Mouse (Mus musculus) small intestine, adult 2 months (tissue): ENCODE measurements around the gene Lcn3. TPM values are rescaled to one million over a fixed set of nuclear protein-coding genes. Genes with fewer than 3 reads are reported as not detected.

Source experiments
- H3K27ac ChIP-seq: fragments of 200-500 bp; 2 replicates; pipeline ENCODE4 v1.5.1; 2012; ENCODE audit warnings: low read depth, low read length, control low read depth, inconsistent platforms; ENCODE audit not compliant: insufficient read depth
- H3K27me3 ChIP-seq: fragments of 200-500 bp; 2 replicates; pipeline ENCODE4 v1.6.1; 2012; ENCODE audit warnings: mild to moderate bottlenecking, moderate library complexity, low read length, inconsistent platforms; ENCODE audit not compliant: control insufficient read depth, insufficient read depth
- H3K36me3 ChIP-seq: fragments of 200-500 bp; 2 replicates; pipeline ENCODE4 v1.6.1; 2012; ENCODE audit warnings: mild to moderate bottlenecking, low read length, control low read depth, inconsistent platforms; ENCODE audit not compliant: control insufficient read depth, insufficient read depth
- H3K4me1 ChIP-seq: fragments of 200-500 bp; 2 replicates; pipeline ENCODE4 v1.6.1; 2012; ENCODE audit warnings: low read length, inconsistent platforms, mixed read lengths; ENCODE audit not compliant: control insufficient read depth, insufficient read depth, insufficient read length
- H3K4me3 ChIP-seq: fragments of 200-500 bp; 2 replicates; pipeline ENCODE4 v1.5.1; 2012; ENCODE audit warnings: low read depth, mild to moderate bottlenecking, control low read depth, inconsistent platforms, low read length, moderate library complexity
- CTCF ChIP-seq: fragments of 200-500 bp; IDR thresholded peaks from 2 replicates; pipeline ENCODE4 v1.5.1; 2012; ENCODE audit warnings: low read depth, mild to moderate bottlenecking, control low read depth, inconsistent platforms, low read length, moderate library complexity, mixed read lengths; ENCODE audit not compliant: insufficient replicate concordance, insufficient read length; ENCODE audit errors: extremely low read depth
- POLR2A ChIP-seq: fragments of 200-500 bp; IDR thresholded peaks from 2 replicates; pipeline ENCODE4 v1.6.1; 2012; ENCODE audit warnings: low read depth, mild to moderate bottlenecking, control low read depth, inconsistent platforms, low read length, moderate library complexity
- WGBS: fragments of 180-500 bp; shearing (Covaris S2); methylation state at CpG from one replicate; pipeline ENCODE4 v1.1.7; 2018; 5-methylcytosine and 5-hydroxymethylcytosine counted together
- polyA plus RNA-seq: library from polyadenylated mRNA; depleted of rRNA; stranded (reverse); fragments of >200 nt; gene quantifications from 2 replicates; pipeline ENCODE4 v1.2.3, GENCODE M21; 2012

Gene Lcn3
- polyA plus RNA-seq, 1 experiment, result not detected

- no peak overlapping the region for H3K4me3 ChIP-seq
- no peak overlapping the region for H3K27ac ChIP-seq
- H3K4me1 ChIP-seq, result no peaks in the 10 kb centered on the region
- H3K27me3 ChIP-seq, result no peaks in the 10 kb centered on the region
- H3K36me3 ChIP-seq, result no peaks in the 10 kb centered on the region
- TF ChIP-seq CTCF, result no peak
- no peak for TF ChIP-seq POLR2A
- 89% methylated on average over 2 of the region's 2 CpGs for WGBS
Measured at GRCm38 (mm10) chr2:25773507-25773906, 8.1 kb downstream of the Lcn3 start.

DNA sequence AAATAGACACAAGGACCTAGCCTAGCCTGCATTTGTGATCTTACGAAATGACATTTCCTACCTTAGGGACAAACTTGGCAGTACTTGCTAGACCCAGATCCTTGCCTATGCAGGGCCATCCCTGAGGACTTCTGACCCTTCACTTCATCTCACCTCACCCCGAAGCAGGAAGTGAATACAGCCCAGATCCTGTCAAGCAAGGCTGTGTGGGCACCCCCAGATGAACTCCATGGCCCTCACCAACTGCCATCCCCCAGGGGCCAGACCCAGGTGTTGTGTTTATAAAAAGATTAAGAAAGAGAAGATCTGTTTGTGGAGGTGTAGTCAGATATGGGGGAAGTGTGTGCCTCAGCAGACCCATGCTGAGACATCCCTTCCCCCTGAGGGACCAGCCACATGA lies 9.3 kb downstream of the Lcn3 start:
- Histone ChIP-seq H3K4me1 (no peaks in the 10 kb centered on the region), H3K27ac (no peak overlapping the region), H3K4me3 (no peak overlapping the region), H3K27me3 (no peaks in the 10 kb centered on the region), H3K36me3 (no peaks in the 10 kb centered on the region)
- TF ChIP-seq CTCF (no peak), POLR2A (no peak)
- 57% methylated on average over 2 of the region's 2 CpGs for WGBS

- TF ChIP-seq CTCF (no peak), POLR2A (no peak)
- WGBS, result 61% methylated on average over 3 of the region's 3 CpGs
- H3K4me1 ChIP-seq, result no peaks in the 10 kb centered on the region
Measured at GRCm38 (mm10) chr2:25775991-25776390, 10.6 kb downstream of the Lcn3 start.

DNA sequence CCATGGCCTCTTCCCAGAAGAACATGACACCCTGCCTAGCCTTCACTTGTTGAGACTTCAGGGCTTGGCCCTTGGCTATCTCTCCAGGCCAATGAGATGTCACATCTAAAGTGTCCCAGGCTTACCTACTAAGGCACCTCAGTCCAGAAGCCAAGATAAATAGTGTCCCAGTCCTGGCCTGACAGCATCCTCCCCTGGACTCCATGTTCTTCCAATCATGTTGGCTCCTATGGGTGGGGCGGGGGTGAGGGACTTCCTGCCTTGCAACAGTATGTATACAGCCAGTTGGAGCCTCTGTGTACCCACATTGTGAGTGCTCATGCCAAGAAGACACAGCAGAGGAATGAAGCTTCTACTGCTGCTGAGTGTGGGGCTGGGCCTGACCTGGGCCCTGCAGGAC lies 11.3 kb downstream of the Lcn3 start, which contains the start of gene Lcn11:
Gene Lcn11, plus strand, starts transcription at position 301 of the 400 bp plus-strand sequence.
- TF ChIP-seq CTCF (no peak), POLR2A (no peak)
- no peak within 1 kb of the TSS for H3K27ac ChIP-seq
- H3K36me3 ChIP-seq, result no peaks in the 10 kb centered on the region
- no peaks in the 10 kb centered on the region for H3K4me1 ChIP-seq
- no peak within 1 kb of the TSS for H3K4me3 ChIP-seq
- 67% methylated on average over 1 of the region's 1 CpGs for WGBS
- no peaks in the 10 kb centered on the region for H3K27me3 ChIP-seq

More at GRCm38 (mm10) chr2:25775991-25776390, 10.6 kb downstream of the Lcn3 start:
- no peak overlapping the region for H3K4me3 ChIP-seq
- H3K27me3 ChIP-seq, result no peaks in the 10 kb centered on the region
- no peaks in the 10 kb centered on the region for H3K36me3 ChIP-seq
- no peak overlapping the region for H3K27ac ChIP-seq

DNA sequence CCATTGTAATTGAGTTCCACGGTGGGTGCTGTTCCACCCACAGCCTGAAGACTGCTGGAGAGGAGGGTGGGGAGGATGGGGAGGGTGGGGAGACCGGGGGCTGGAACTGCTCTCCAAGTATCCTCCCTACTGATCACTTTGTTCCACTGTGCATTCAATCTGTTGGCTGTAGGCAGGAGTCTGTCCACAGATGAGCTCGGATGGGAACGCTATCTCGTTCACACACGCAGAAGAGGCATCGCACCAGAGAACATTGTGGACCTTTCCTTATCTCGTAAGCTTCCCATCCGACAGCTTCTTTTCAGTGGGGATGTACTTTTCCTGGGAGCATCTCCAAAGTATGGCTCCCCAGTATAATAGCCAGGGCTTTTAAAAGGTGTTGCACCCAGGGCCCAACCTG lies 13.7 kb downstream of the Lcn3 start:
- 82% methylated on average over 9 of the region's 9 CpGs for WGBS
- no peak overlapping the region for H3K27ac ChIP-seq
- no peaks in the 10 kb centered on the region for H3K36me3 ChIP-seq
- H3K27me3 ChIP-seq, result no peaks in the 10 kb centered on the region
- no peak for TF ChIP-seq POLR2A
- no peak for TF ChIP-seq CTCF
- no peak overlapping the region for H3K4me3 ChIP-seq
- H3K4me1 ChIP-seq, result no peaks in the 10 kb centered on the region

GRCm38 (mm10) chr2:25780921-25781320 lies 15.6 kb downstream of the Lcn3 start:
- no peak overlapping the region for H3K4me3 ChIP-seq
- H3K27me3 ChIP-seq, result no peaks in the 10 kb centered on the region
- 30% methylated on average over 4 of the region's 4 CpGs for WGBS
- TF ChIP-seq POLR2A (no peak), CTCF (no peak)
- no peaks in the 10 kb centered on the region for H3K36me3 ChIP-seq
- no peaks in the 10 kb centered on the region for H3K4me1 ChIP-seq
- H3K27ac ChIP-seq, result no peak overlapping the region

DNA sequence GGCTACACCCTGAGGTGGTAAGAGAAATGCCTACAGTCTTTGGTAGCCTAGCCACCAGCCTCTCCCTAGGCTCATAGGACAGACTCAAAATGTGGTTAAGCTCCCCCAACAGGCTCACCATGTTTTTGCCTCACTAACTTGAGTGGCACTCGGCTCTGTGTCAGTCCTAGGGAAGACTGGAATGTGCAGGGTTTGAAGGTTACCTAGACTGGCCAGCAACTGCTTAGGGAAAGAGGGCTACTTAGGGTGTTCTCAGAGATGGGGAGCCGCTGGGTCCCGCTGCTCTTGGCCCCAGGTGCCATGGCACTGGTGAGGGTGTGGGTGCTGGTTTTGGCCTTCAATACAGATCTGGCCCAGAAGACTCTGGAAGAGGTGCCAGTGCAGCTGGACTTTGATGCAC lies 16.6 kb downstream of the Lcn3 start, which contains the start of gene Gm13539:
Gene Gm13539, plus strand, starts transcription at position 301 of the 400 bp plus-strand sequence.
- 79% methylated on average over 3 of the region's 3 CpGs for WGBS
- Histone ChIP-seq H3K27me3 (no peaks in the 10 kb centered on the region), H3K36me3 (no peaks in the 10 kb centered on the region), H3K27ac (no peak within 1 kb of the TSS), H3K4me1 (no peaks in the 10 kb centered on the region), H3K4me3 (no peak within 1 kb of the TSS)
- TF ChIP-seq CTCF (no peak), POLR2A (no peak)
